Mouse (Mus musculus): Measurements from ENCODE around the gene Sfxn4. TPM values are rescaled to one million over a fixed set of nuclear protein-coding genes. Genes with fewer than 3 reads are reported as not detected.

Sfxn4 gene
- polyA plus RNA-seq, 1 experiment from 2014 or later, result 14.6 TPM

DNA sequence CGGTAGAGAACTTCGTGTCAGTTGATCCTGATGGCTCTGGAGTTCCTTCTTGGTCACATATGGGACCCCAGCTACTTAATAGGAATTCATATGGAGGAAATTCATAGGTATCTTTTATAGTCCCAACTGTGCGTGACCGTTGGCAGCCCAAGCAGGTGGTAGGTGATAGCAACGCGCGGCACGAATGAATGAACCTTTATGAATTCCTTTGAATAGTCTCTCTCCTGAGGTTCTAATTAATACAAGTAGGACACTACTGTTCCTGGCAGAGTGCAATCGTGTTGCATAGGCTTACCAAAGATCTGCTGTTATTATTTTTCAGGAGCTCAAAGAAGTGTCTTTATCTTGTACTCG is 49.3 kb downstream of the Sfxn4 start:
- no peak overlapping the region for H3K27ac ChIP-seq
- H3K4me1 ChIP-seq, result peaks cover 10% of the 10 kb centered on the region
- H3K36me3 ChIP-seq, result peaks cover 17% of the 10 kb centered on the region
- H3K9me3 ChIP-seq, result no peaks in the 10 kb centered on the region
- peak overlapping the region; percentile 79 for H3K4me2 ChIP-seq (replicated peaks)
- no peaks in the 10 kb centered on the region for H3K27me3 ChIP-seq
- ATAC-seq (ENCODE audit: low FRiP score, low read depth), result no peak
- H3K4me3 ChIP-seq, result peak overlapping the region; percentile 69
- 21% methylated on average over 10 of the region's 10 CpGs for WGBS
- H3K9ac ChIP-seq, result peak overlapping the region; percentile 80

DNA sequence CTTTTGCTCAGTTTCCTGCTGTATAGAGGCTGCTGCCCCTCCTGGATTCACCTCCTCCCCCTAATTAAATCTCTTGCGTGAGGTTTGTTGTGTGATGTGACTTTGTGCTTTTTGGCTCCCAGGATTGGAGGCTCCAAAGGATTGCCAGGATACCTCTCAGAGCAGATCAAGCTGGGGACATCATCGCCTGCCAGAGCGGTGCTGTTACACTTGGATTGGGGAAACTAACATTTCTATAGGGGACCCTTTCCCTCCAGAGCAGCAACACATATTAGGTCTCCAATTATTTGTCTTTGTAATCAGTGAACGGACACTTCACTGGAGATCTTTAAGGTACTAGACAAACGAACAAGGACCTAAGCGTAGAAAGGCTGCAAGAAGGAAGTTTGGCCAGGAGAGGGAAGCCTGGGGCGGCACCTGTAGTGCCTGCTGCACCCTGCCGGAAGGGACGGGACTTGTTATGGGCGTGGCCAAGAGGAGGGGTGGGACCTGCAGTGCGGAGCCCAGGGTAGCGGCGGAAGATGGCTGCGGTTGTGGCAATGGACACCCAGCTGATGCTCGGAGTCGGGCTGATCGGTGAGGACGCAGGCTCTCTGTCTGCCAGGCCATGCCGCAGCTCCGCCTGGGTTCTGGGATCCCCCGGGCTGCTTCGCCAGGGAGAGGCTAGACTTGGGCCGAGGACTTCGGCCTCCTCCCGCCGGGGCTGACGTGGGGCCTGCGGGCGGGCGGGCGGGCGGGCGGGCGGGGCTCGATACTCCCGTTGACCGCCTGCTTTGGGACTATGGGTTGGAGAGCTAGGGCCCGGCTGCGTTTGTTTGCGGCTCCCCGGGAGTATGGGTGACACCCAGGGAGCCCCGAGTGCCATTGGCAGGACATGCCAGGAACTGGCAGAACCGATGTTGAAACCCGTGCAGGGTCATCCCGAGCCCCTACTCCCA is 49.9 kb downstream of the Sfxn4 start, which contains the start of gene Fam45a:
Gene Fam45a, plus strand, starts transcription at position 488 of the 938 bp plus-strand sequence.
- peak within 1 kb of the TSS; percentile 79 for H3K4me2 ChIP-seq (replicated peaks)
- H3K4me3 ChIP-seq, result peak within 1 kb of the TSS; percentile 69
- H3K36me3 ChIP-seq, result peaks cover 12% of the 10 kb centered on the region
- H3K4me1 ChIP-seq, result peaks cover 10% of the 10 kb centered on the region
- ATAC-seq (ENCODE audit: low FRiP score, low read depth), result peak; percentile 100
- H3K27me3 ChIP-seq, result no peaks in the 10 kb centered on the region
- 0 out of 2 replicates have a peak within 1 kb of the TSS, but pooled peaks have one; percentile 15 for H3K27ac ChIP-seq
- WGBS, result 2% methylated on average over 45 of the region's 45 CpGs
- H3K9ac ChIP-seq, result peak within 1 kb of the TSS; percentile 80
- H3K9me3 ChIP-seq, result no peaks in the 10 kb centered on the region

DNA sequence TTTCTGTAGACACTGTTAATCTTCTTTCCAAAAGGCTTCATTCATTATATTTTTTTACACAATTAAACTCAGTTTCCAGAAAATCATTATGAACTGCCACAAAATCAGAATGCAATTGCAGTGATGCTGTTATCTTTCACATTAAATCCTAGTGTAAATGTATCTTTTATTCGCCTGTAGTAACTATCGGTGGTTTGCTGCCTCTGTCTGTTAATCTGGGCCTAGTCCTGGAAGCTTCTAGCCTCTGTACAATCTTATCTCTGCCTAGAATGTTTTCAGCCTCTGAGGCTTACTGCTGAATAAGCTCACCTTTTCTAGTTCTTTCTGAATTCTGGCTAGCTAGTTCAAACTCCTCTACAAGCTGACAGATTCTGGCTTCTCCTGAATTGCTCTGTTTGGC is 51.4 kb downstream of the Sfxn4 start:
- no peak for ATAC-seq (ENCODE audit: low FRiP score, low read depth)
- Histone ChIP-seq H3K27me3 (no peaks in the 10 kb centered on the region), H3K9me3 (no peaks in the 10 kb centered on the region), H3K9ac (no peak overlapping the region), H3K36me3 (peaks cover under 1% of the 10 kb centered on the region; the same call in 1 of the 2 replicates), H3K4me2 (replicated peaks) (no peak overlapping the region), H3K27ac (no peak overlapping the region), H3K4me1 (peaks cover 10% of the 10 kb centered on the region), H3K4me3 (no peak overlapping the region)
- 81% methylated on average over 2 of the region's 2 CpGs for WGBS

DNA sequence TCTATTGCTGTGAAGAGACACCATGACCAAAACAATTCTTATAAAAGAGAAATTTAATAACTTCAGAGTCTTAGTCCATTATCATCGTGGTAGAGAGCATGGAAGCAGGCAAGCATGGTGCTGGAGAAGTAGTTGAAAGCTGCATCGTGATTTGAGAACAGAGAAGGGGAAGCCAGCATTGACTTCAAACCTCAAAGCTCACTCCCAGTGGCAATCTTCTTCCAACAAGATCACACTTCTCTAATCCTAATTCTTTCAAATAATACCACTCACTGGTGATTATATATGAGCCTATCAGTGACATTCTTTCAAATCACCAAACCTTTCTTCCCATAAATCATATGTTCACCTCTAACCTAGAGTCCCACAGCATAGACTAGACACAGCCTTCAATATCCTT is 56.4 kb downstream of the Sfxn4 start:
- H3K27me3 ChIP-seq, result no peaks in the 10 kb centered on the region
- H3K9me3 ChIP-seq, result no peaks in the 10 kb centered on the region
- no peak overlapping the region for H3K27ac ChIP-seq
- H3K9ac ChIP-seq, result no peak overlapping the region
- no peak overlapping the region for H3K4me3 ChIP-seq
- ATAC-seq (ENCODE audit: low FRiP score, low read depth), result no peak
- no peaks in the 10 kb centered on the region for H3K36me3 ChIP-seq
- H3K4me1 ChIP-seq, result no peaks in the 10 kb centered on the region
- no peak overlapping the region for H3K4me2 ChIP-seq (replicated peaks)
- WGBS, result 61% methylated on average over 2 of the region's 2 CpGs

DNA sequence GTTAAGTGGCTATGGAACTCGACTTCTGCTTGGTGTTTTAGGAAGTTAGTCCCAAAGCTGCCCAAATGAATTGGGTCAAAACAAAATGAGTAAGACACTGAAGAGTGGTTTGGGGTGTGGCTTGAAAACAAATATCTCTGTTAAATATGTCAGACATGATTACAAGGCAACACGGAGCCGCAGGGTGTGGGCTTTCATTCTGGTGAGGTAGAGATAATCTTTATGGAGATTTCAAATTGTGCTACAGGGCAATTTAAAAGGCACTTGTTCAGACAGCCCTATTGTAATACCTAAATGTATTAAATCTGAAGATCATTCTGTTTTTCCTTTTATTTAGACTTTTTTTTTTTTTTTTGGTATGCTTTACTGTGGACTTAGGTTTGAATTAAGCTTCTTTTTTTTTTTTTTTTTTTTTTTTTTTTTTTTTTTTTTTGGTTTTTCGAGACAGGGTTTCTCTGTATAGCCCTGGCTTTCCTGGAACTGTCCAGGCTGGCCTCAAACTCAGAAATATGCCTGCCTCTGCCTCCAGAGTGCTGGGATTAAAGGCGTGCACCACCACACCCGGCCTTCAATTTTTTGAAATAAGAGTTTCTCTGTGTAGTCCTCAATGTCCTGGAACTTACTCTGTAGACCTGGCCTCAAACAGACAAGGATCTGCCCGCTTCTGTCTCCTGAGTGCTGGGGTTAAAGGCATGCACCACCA is 61.3 kb downstream of the Sfxn4 start:
- H3K4me1 ChIP-seq, result no peaks in the 10 kb centered on the region
- no peaks in the 10 kb centered on the region for H3K36me3 ChIP-seq
- no peak overlapping the region for H3K27ac ChIP-seq
- H3K9me3 ChIP-seq, result no peaks in the 10 kb centered on the region
- ATAC-seq (ENCODE audit: low FRiP score, low read depth), result no peak
- no peaks in the 10 kb centered on the region for H3K27me3 ChIP-seq
- no peak overlapping the region for H3K4me2 ChIP-seq (replicated peaks)
- H3K4me3 ChIP-seq, result no peak overlapping the region
- WGBS, result 79% methylated on average over 7 of the region's 7 CpGs
- H3K9ac ChIP-seq, result no peak overlapping the region

DNA sequence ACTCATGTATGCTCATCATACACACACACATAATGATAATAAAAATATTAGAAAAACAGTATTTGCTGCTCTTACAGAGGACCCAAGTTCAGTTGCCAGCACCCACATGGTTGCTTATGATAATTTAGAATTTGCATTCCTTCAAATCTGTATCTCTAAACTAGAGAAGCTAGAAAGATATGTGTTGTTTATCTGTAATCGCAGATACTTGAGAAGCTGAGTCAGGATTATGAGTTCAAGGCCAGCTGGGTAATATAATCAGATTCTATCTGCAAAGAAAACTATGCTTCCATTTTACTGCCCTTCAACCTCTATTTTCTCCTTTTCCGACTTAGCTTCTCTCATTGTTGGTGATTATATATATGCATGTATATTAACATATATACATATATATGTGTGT is 63.9 kb downstream of the Sfxn4 start:
- 94% methylated on average over 2 of the region's 2 CpGs for WGBS
- ATAC-seq (ENCODE audit: low FRiP score, low read depth), result no peak
- Histone ChIP-seq H3K9ac (no peak overlapping the region), H3K27me3 (no peaks in the 10 kb centered on the region), H3K4me3 (no peak overlapping the region), H3K27ac (no peak overlapping the region), H3K4me2 (replicated peaks) (no peak overlapping the region), H3K36me3 (no peaks in the 10 kb centered on the region), H3K9me3 (no peaks in the 10 kb centered on the region), H3K4me1 (no peaks in the 10 kb centered on the region)

DNA sequence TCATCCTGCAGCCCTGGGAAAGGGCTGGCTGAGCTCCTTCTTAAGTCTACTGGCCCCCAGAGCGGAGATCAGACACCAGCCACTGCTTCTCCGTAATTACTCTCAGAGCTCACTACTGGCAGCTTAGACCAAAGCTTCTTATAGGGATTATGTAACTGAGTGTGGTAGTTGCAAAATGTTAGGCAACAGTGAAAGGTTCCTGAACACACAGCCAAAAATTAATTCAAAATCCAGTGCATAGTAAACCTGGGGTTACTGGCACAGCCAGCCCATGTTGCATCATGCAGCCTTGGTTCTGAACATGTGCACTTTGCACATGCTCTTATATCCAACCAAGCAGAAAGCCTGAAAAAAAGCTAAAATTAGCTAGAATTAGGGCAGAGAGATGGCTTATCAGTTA is 66.0 kb downstream of the Sfxn4 start:
- 77% methylated on average over 2 of the region's 2 CpGs for WGBS
- H3K36me3 ChIP-seq, result no peaks in the 10 kb centered on the region
- no peak for ATAC-seq (ENCODE audit: low FRiP score, low read depth)
- peaks cover 3% of the 10 kb centered on the region; the same call in 1 of the 2 replicates for H3K4me1 ChIP-seq
- no peak overlapping the region for H3K9ac ChIP-seq
- H3K4me3 ChIP-seq, result no peak overlapping the region
- no peaks in the 10 kb centered on the region for H3K27me3 ChIP-seq
- H3K27ac ChIP-seq, result no peak overlapping the region
- H3K4me2 ChIP-seq (replicated peaks), result no peak overlapping the region
- H3K9me3 ChIP-seq, result no peaks in the 10 kb centered on the region

DNA sequence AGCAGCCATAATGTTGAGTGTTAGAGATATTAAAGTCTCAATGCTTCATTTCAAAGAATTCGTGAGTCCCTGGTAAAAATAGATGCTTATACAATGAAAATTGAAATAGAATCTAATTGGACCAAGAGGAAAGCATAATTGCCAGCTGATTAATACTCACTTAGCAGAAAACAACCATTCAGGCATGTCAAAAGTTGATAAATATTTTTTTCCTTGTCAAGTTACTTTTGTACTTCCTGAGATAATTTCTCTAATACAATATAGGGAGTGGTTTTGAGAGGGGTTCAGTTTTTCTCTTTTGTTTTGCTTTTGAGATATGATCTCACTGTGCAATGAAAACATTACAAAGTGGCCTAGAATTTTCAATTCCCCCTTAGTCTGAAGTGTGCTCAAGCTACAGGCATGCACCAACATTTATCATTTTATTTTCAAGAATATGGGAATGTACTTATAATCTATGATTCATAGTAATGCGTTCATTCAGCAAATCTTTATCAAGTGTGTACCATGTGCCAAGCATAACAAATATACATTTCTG is 68.0 kb downstream of the Sfxn4 start:
- Histone ChIP-seq H3K36me3 (no peaks in the 10 kb centered on the region), H3K27me3 (no peaks in the 10 kb centered on the region), H3K4me1 (peaks cover 8% of the 10 kb centered on the region), H3K9ac (no peak overlapping the region), H3K9me3 (no peaks in the 10 kb centered on the region), H3K4me3 (no peak overlapping the region), H3K27ac (no peak overlapping the region), H3K4me2 (replicated peaks) (no peak overlapping the region)
- WGBS, result 90% methylated on average over 2 of the region's 2 CpGs
- ATAC-seq (ENCODE audit: low FRiP score, low read depth), result no peak

DNA sequence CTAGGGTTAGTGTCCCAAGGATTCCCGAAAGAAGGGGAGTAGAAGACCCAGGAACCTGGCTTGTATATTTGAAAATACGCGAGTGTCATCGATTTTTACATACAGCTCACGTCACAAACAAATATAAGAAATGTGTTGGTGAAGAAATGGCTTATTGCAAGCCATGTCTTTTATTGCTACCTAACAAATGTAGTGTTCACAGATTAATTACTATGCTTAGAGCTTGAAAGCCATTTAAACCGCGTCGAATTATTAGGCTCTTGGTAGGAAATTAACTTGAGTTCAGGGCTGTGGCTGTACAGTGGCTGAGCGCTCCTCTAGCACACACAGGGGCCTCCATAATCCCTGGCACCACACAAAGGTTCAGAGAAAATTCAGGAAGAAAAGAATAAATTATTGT is 70.1 kb downstream of the Sfxn4 start:
- Histone ChIP-seq H3K36me3 (no peaks in the 10 kb centered on the region), H3K9me3 (no peaks in the 10 kb centered on the region), H3K4me1 (peaks cover 18% of the 10 kb centered on the region), H3K4me3 (peak overlapping the region; percentile 100), H3K27me3 (no peaks in the 10 kb centered on the region), H3K27ac (peak overlapping the region; percentile 98), H3K9ac (peak overlapping the region; percentile 100), H3K4me2 (replicated peaks) (peak overlapping the region; percentile 78)
- WGBS, result 13% methylated on average over 9 of the region's 9 CpGs
- ATAC-seq (ENCODE audit: low FRiP score, low read depth), result no peak

DNA sequence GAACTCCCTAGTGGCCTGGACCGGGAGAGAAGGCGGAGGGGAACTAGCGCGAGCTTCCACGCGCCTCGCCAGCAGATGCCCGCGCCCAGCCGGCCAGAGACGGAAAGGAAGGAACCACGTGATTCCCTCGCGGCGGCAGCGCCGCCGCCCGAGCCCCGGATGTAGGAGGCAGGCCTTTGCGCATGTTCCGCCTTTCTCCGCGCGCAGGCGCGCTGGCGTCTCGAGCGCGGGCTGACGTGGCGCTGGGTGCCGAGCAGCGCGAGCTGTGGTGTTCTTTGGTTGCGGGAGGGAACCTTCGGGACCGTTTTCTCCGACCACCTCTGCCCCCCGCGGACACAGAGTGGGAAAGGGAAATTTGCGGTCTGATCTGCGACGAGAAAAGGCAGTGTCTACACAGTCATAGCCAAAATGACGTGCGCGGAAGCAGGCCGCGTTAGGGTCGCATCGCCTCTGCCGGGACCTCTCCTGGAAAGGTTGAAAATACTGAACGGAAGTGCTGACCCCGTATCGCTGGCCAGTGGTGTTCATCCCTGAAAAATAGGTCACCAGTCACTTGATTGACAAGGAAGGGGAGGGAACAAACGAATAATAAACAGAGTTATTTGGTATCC is 70.6 kb downstream of the Sfxn4 start, which contains the start of gene Eif3a:
Gene Eif3a, minus strand, starts transcription at position 108 of the 611 bp plus-strand sequence.
- H3K4me2 ChIP-seq (replicated peaks), result peak within 1 kb of the TSS; percentile 78
- peaks cover 23% of the 10 kb centered on the region for H3K4me1 ChIP-seq
- H3K4me3 ChIP-seq, result peak within 1 kb of the TSS; percentile 100
- WGBS, result 0% methylated on average over 57 of the region's 57 CpGs
- H3K36me3 ChIP-seq, result no peaks in the 10 kb centered on the region
- ATAC-seq (ENCODE audit: low FRiP score, low read depth), result peak; percentile 95
- no peaks in the 10 kb centered on the region for H3K9me3 ChIP-seq
- H3K9ac ChIP-seq, result peak within 1 kb of the TSS; percentile 100
- no peaks in the 10 kb centered on the region for H3K27me3 ChIP-seq
- H3K27ac ChIP-seq, result peak within 1 kb of the TSS; percentile 98

DNA sequence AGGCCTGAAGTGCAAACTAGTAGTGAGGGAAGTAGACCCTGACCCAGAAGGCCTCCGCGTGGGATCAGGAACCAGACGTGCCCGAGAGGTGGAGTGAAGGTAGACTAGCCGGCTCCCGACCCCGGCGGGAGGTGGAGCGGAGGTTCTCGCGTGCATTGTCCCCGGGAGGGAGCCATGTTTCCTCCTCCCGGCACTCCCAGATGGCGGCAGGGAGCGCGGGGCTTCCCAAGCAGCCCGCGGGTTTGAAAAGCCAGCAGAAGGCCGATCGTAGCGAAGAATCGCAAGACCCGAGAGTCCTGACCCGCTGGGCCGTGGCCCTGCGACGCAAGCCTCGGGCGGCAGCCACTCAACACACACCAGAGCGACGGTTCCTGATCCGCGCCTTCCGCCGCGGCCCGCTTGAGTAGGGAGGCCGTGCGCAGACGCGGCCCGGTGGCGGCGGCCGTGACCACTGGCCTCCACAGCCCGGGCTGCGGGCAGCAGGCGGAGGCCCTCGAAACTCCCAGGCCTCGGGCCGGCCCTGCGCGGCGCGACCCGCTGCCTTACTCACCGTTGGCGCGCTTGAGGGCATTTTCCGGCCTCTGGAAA is 71.3 kb downstream of the Sfxn4 start:
- H3K4me3 ChIP-seq, result peak overlapping the region; percentile 100
- under 1% methylated on average over 60 of the region's 60 CpGs for WGBS
- no peaks in the 10 kb centered on the region for H3K9me3 ChIP-seq
- peak overlapping the region; percentile 100 for H3K9ac ChIP-seq
- H3K27ac ChIP-seq, result peak overlapping the region; percentile 98
- peak overlapping the region; percentile 78 for H3K4me2 ChIP-seq (replicated peaks)
- peaks cover 23% of the 10 kb centered on the region for H3K4me1 ChIP-seq
- ATAC-seq (ENCODE audit: low FRiP score, low read depth), result peak; percentile 64
- H3K36me3 ChIP-seq, result no peaks in the 10 kb centered on the region
- H3K27me3 ChIP-seq, result no peaks in the 10 kb centered on the region
